Mouse (Mus musculus): Measurements from ENCODE around the gene Adra1b.

DNA sequence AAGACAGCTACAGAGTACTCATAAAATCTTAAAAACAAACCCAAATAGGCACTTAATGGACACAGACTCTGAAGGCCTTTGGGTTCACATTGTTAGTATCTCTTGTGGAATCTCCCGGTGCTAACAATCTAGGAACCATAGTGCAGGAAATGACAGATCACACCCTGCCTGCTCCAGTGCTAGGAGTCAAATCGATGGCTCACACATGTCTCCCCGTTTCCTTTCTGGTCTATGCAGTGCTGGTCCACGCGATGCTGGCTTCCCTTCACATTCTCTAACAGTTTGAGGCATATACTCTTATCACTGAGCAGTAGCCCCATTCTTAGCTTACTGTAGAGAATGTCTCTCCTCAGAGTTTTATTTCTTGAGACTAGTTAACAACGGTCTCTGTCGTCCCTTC, 173.2 kb downstream of the Adra1b start:
- TF ChIP-seq CTCF (conservative IDR thresholded peaks at IDR 0.05; ENCODE audit: low read length) (no peak), NANOG (IDR thresholded peaks at IDR 0.05; ENCODE audit: borderline replicate concordance, low read length) (no peak)

All from E14TG2a.4 (cell line).